Mouse (Mus musculus) megakaryocyte, embryonic 14.5 days (primary cell): ENCODE measurements around the gene Wdr41. TPM values are rescaled to one million over a fixed set of nuclear protein-coding genes. Genes with fewer than 3 reads are reported as not detected.

ENCODE experiments used
- H3K27me3 ChIP-seq: replicated peaks from 2 replicates; pipeline ENCODE3; 2012; ENCODE audit warnings: inconsistent platforms
- H3K36me3 ChIP-seq: replicated peaks from 2 replicates; pipeline ENCODE3; 2012; ENCODE audit warnings: low read length, inconsistent platforms, mixed read lengths
- H3K4me1 ChIP-seq: 2 replicates; pipeline ENCODE4 v1.6.1; 2012; ENCODE audit warnings: inconsistent platforms
- H3K4me3 ChIP-seq: replicated peaks from 2 replicates; pipeline ENCODE3; 2012; ENCODE audit warnings: moderate library complexity, mild to moderate bottlenecking, inconsistent platforms
- H3K9me3 ChIP-seq: 2 replicates; pipeline ENCODE4 v1.6.1; 2012; ENCODE audit warnings: inconsistent platforms
- FLI1 ChIP-seq: IDR thresholded peaks from 2 replicates; pipeline ENCODE4 v1.6.1; 2012; ENCODE audit warnings: low read length, inconsistent platforms, mixed read lengths
- GATA1 ChIP-seq: IDR thresholded peaks from 3 replicates; pipeline ENCODE4 v1.6.1; 2012; ENCODE audit warnings: mixed read lengths, low read length, inconsistent platforms, borderline replicate concordance
- polyA plus RNA-seq: library from polyadenylated mRNA; stranded (reverse); fragments of >175 nt; gene quantifications from 2 replicates; pipeline ENCODE4 v1.2.3, GENCODE M21; 2012; ENCODE audit warnings: low replicate concordance; ENCODE audit not compliant: insufficient read depth

Wdr41 gene
- polyA plus RNA-seq, result 2.2 and 3.6 TPM in 2 replicates

- peaks cover 15% of the 10 kb centered on the region for H3K27me3 ChIP-seq
- peaks cover 6% of the 10 kb centered on the region for H3K9me3 ChIP-seq
- peaks cover 26% of the 10 kb centered on the region for H3K4me1 ChIP-seq
- H3K36me3 ChIP-seq, result peaks cover 9% of the 10 kb centered on the region
- H3K4me3 ChIP-seq, result peak within 1 kb of the TSS; percentile 93
- TF ChIP-seq FLI1, result no peak
- no peak for TF ChIP-seq GATA1
Measured at GRCm38 (mm10) chr13:94976219-94977186, at the start of gene Wdr41. Gene Wdr41 (plus strand): TSS chr13:94976344.

- TF ChIP-seq GATA1, result no peak
- TF ChIP-seq FLI1, result no peak
- H3K27me3 ChIP-seq, result peaks cover 30% of the 10 kb centered on the region
- no peaks in the 10 kb centered on the region for H3K36me3 ChIP-seq
- no peaks in the 10 kb centered on the region; the same call in 1 of the 2 replicates for H3K4me1 ChIP-seq
- peak overlapping the region; percentile 53 for H3K4me3 ChIP-seq
- no peaks in the 10 kb centered on the region for H3K9me3 ChIP-seq
Measured at GRCm38 (mm10) chr13:94928086-94928485, 48.1 kb upstream of the Wdr41 start.

- Histone ChIP-seq H3K9me3 (no peaks in the 10 kb centered on the region), H3K27me3 (peaks cover 25% of the 10 kb centered on the region), H3K4me1 (peaks cover 4% of the 10 kb centered on the region; the same call in 1 of the 2 replicates), H3K36me3 (no peaks in the 10 kb centered on the region), H3K4me3 (no peak overlapping the region)
- no peak for TF ChIP-seq GATA1
- no peak for TF ChIP-seq FLI1
Measured at GRCm38 (mm10) chr13:94938418-94938817, 37.7 kb upstream of the Wdr41 start.

- Histone ChIP-seq H3K4me3 (no peak overlapping the region), H3K9me3 (no peaks in the 10 kb centered on the region), H3K4me1 (peaks cover 4% of the 10 kb centered on the region; the same call in 1 of the 2 replicates), H3K36me3 (no peaks in the 10 kb centered on the region), H3K27me3 (peaks cover 30% of the 10 kb centered on the region)
- TF ChIP-seq GATA1 (no peak), FLI1 (no peak)
Measured at GRCm38 (mm10) chr13:94940104-94940503, 36.0 kb upstream of the Wdr41 start.

GRCm38 (mm10) chr13:94941230-94941629 is 34.9 kb upstream of the Wdr41 start:
- H3K9me3 ChIP-seq, result no peaks in the 10 kb centered on the region
- no peaks in the 10 kb centered on the region for H3K36me3 ChIP-seq
- H3K4me1 ChIP-seq, result peaks cover 4% of the 10 kb centered on the region; the same call in 1 of the 2 replicates
- TF ChIP-seq FLI1 (no peak), GATA1 (no peak)
- no peak overlapping the region for H3K4me3 ChIP-seq
- H3K27me3 ChIP-seq, result peaks cover 31% of the 10 kb centered on the region

- peaks cover 10% of the 10 kb centered on the region for H3K27me3 ChIP-seq
Measured at GRCm38 (mm10) chr13:94955941-94956340, 20.2 kb upstream of the Wdr41 start.

GRCm38 (mm10) chr13:94957965-94958364 is 18.2 kb upstream of the Wdr41 start:
- no peaks in the 10 kb centered on the region for H3K9me3 ChIP-seq
- TF ChIP-seq FLI1 (no peak), GATA1 (no peak)
- H3K4me3 ChIP-seq, result no peak overlapping the region
- peaks cover 7% of the 10 kb centered on the region; the same call in 1 of the 2 replicates for H3K4me1 ChIP-seq
- H3K36me3 ChIP-seq, result no peaks in the 10 kb centered on the region
- peaks cover 7% of the 10 kb centered on the region for H3K27me3 ChIP-seq

More at GRCm38 (mm10) chr13:94955941-94956340, 20.2 kb upstream of the Wdr41 start:
- Histone ChIP-seq H3K36me3 (no peaks in the 10 kb centered on the region), H3K4me3 (no peak overlapping the region), H3K4me1 (peaks cover 7% of the 10 kb centered on the region; the same call in 1 of the 2 replicates), H3K9me3 (no peaks in the 10 kb centered on the region)
- no peak for TF ChIP-seq GATA1
- no peak for TF ChIP-seq FLI1

- Histone ChIP-seq H3K4me1 (peaks cover 9% of the 10 kb centered on the region), H3K27me3 (peaks cover 22% of the 10 kb centered on the region), H3K36me3 (no peaks in the 10 kb centered on the region), H3K9me3 (peaks cover 6% of the 10 kb centered on the region), H3K4me3 (no peak overlapping the region)
- TF ChIP-seq GATA1 (no peak), FLI1 (no peak)
Measured at GRCm38 (mm10) chr13:94969992-94970553, 6.1 kb upstream of the Wdr41 start.

GRCm38 (mm10) chr13:94975828-94976218 is 321 bp upstream of the Wdr41 start:
- Histone ChIP-seq H3K36me3 (peaks cover 3% of the 10 kb centered on the region), H3K27me3 (peaks cover 15% of the 10 kb centered on the region), H3K9me3 (peaks cover 6% of the 10 kb centered on the region), H3K4me3 (peak overlapping the region; percentile 93), H3K4me1 (peaks cover 26% of the 10 kb centered on the region)
- no peak for TF ChIP-seq GATA1
- no peak for TF ChIP-seq FLI1
